Comparison of ENCODE assay signal across 18 mouse cellular contexts in genomic region chr7:132304424-132305085, GRCm38 (mm10). TPM values are rescaled to one million over a fixed set of nuclear protein-coding genes. Genes with fewer than 3 reads are reported as not detected.
DNase-seq lines count a peak whose midpoint lies in the region; ATAC-seq and TF ChIP-seq lines count a peak whose summit lies in the region.
"Had no signal": no experiment of that assay in that cellular context is flagged by ENCODE, and none has a peak within 500 bp of the region (broad histone marks: within the 10 kb centered on the region; RNA-seq: fewer than 3 reads in every experiment).

No protein-coding gene starts in this region.

- H3ac ChIP-seq in myocyte (ENCODE audit: control insufficient read depth, insufficient read length) = no peak overlapping the region

- no peak for TF ChIP-seq CTCF in lung, postnatal 0 days (IDR thresholded peaks at IDR 0.05)
- TF ChIP-seq CTCF in midbrain, postnatal 0 days (IDR thresholded peaks at IDR 0.05) = no peak

- H3K4me3 ChIP-seq in lung, postnatal 0 days (ENCODE audit: low read depth, low read length) = no peak overlapping the region
- no peak overlapping the region for H3K4me3 ChIP-seq in myocyte
- no peak overlapping the region for H3K4me3 ChIP-seq in midbrain, postnatal 0 days (ENCODE audit: low read depth, low read length)
- H3K4me3 ChIP-seq: forebrain, embryonic 13.5 days had no signal

- peaks cover 76% of the 10 kb centered on the region for H3K79me2 ChIP-seq in myocyte (ENCODE audit: control insufficient read depth, insufficient read depth)

- no peak for TF ChIP-seq POLR2A in myocyte (IDR thresholded peaks at IDR 0.05; ENCODE audit: insufficient read length, low read depth)

- H3K36me3 ChIP-seq in lung, postnatal 0 days (ENCODE audit: insufficient read depth, low read length) = no peaks in the 10 kb centered on the region
- no peaks in the 10 kb centered on the region for H3K36me3 ChIP-seq in myocyte (ENCODE audit: control insufficient read depth, insufficient read depth)
- H3K36me3 ChIP-seq in midbrain, postnatal 0 days (ENCODE audit: insufficient read depth, low read length) = no peaks in the 10 kb centered on the region

- H3K27ac ChIP-seq in lung, postnatal 0 days (ENCODE audit: low read length) = peak overlapping the region; percentile 1; the same call in 1 of the 2 replicates
- no peak overlapping the region for H3K27ac ChIP-seq in midbrain, postnatal 0 days (ENCODE audit: low read depth, low read length)
- H3K27ac ChIP-seq: forebrain, embryonic 13.5 days; liver, embryonic 14.5 days had no signal

- H3K9me3 ChIP-seq in lung, postnatal 0 days (ENCODE audit: low read length) = no peaks in the 10 kb centered on the region
- H3K9me3 ChIP-seq in midbrain, postnatal 0 days (ENCODE audit: low read length) = no peaks in the 10 kb centered on the region
- H3K9me3 ChIP-seq: forebrain, embryonic 13.5 days had no signal

- DNase-seq in lung, postnatal 0 days (ENCODE audit: low spot score) = no peak
- DNase-seq in lung, postnatal 10 days = no peak
- DNase-seq in thymus, postnatal 0 days (ENCODE audit: low spot score) = peak; percentile 29
- no peak for DNase-seq in adrenal gland, adult 2 months
- no peak for DNase-seq in layer of hippocampus, postnatal 14 days (ENCODE audit: low spot score in 2 of 2)
- DNase-seq in midbrain, postnatal 0 days (ENCODE audit: low spot score) = no peak
- DNase-seq: adrenal gland, postnatal 25 days; cerebellum, adult 11 months; cerebellum, postnatal 36 days; heart, postnatal 14 days; left cerebral cortex, postnatal 4 days; right cerebral cortex, postnatal 14 days had no signal

- TF ChIP-seq EP300 in lung, postnatal 0 days (IDR thresholded peaks at IDR 0.05) = no peak

- 0 out of 2 replicates have a peak, but pooled peaks have one; percentile 17 for ATAC-seq in lung, postnatal 0 days
- ATAC-seq in CD4-positive, CD25-positive, alpha-beta regulatory T cell, adult 4 months = peak; percentile 47
- no peak for ATAC-seq in midbrain, postnatal 0 days (ENCODE audit: low FRiP score)
- ATAC-seq: forebrain, embryonic 13.5 days; inflammation-experienced regulatory T-cells, adult 6 months; Patski had no signal

- WGBS in lung, postnatal 0 days = 57% methylated on average over 8 of the region's 8 CpGs
- WGBS in midbrain, postnatal 0 days = 77% methylated on average over 8 of the region's 8 CpGs

- H3K9ac ChIP-seq in lung, postnatal 0 days (replicated peaks; ENCODE audit: low read depth) = no peak overlapping the region
- H3K9ac ChIP-seq in midbrain, postnatal 0 days (replicated peaks; ENCODE audit: low read length, poor library complexity, severe bottlenecking) = no peak overlapping the region
- H3K9ac ChIP-seq: forebrain, embryonic 13.5 days; liver, embryonic 14.5 days had no signal

- H3K4me1 ChIP-seq in lung, postnatal 0 days (ENCODE audit: insufficient read depth, low read depth, low read length) = peaks cover 32% of the 10 kb centered on the region
- H3K4me1 ChIP-seq in midbrain, postnatal 0 days (ENCODE audit: insufficient read depth, low read length) = no peaks in the 10 kb centered on the region

- no peak overlapping the region for H3K4me2 ChIP-seq in lung, postnatal 0 days (replicated peaks; ENCODE audit: low read depth, low read length)
- peak overlapping the region; percentile 20 for H3K4me2 ChIP-seq in myocyte (ENCODE audit: low read depth)
- no peak overlapping the region for H3K4me2 ChIP-seq in midbrain, postnatal 0 days (ENCODE audit: low read depth, low read length, poor library complexity, severe bottlenecking)
- H3K4me2 ChIP-seq: forebrain, embryonic 13.5 days had no signal

- no peaks in the 10 kb centered on the region for H3K27me3 ChIP-seq in lung, postnatal 0 days (replicated peaks; ENCODE audit: insufficient read depth, low read length)
- no peaks in the 10 kb centered on the region for H3K27me3 ChIP-seq in myocyte (ENCODE audit: control insufficient read depth, insufficient read depth, insufficient read length)
- no peaks in the 10 kb centered on the region for H3K27me3 ChIP-seq in midbrain, postnatal 0 days (ENCODE audit: insufficient read depth, low read length)
- H3K27me3 ChIP-seq: forebrain, embryonic 13.5 days; Patski had no signal

TF ChIP-seq in myocyte, 11 proteins besides CTCF, POLR2A, EP300 and RAD21:
- TF ChIP-seq E2F4 (IDR thresholded peaks at IDR 0.05; ENCODE audit: insufficient read depth) (no peak), MYOD1 (IDR thresholded peaks at IDR 0.05; ENCODE audit: control insufficient read depth in 1 of 3, insufficient read length in 2 of 3, low read depth in 2 of 3) (peak in 2 of 3 experiments; percentile 18 to 59), REST (IDR thresholded peaks at IDR 0.05; ENCODE audit: insufficient read depth, insufficient read length) (no peak), MAX (IDR thresholded peaks at IDR 0.05; ENCODE audit: low read depth) (no peak), MYOG (IDR thresholded peaks at IDR 0.05; ENCODE audit: control insufficient read depth in 1 of 3, insufficient read depth in 1 of 3, insufficient read length in 2 of 3, low read depth in 2 of 3) (peak in 1 of 3 experiments; percentile 27), POLR2AphosphoS2 (IDR thresholded peaks at IDR 0.05; ENCODE audit: insufficient read length, low read depth) (no peak), TCF12 (IDR thresholded peaks at IDR 0.05; ENCODE audit: insufficient read depth, poor library complexity, severe bottlenecking) (peak; percentile 33), TCF3 (IDR thresholded peaks at IDR 0.05; ENCODE audit: insufficient read length, low read depth) (no peak), SRF (IDR thresholded peaks at IDR 0.05; ENCODE audit: control insufficient read depth, insufficient read length, low read depth) (no peak)

RNA-seq across cellular contexts. Expression of gene Chst15, which starts 12.5 kb away (rescaled TPM):
- 13.1 and 14.1 TPM in 2 replicates for polyA plus RNA-seq in lung, postnatal 0 days (2015; fragmentation: Nextera tagmentation; extraction: Ambion mirVana)
- polyA plus RNA-seq in CD4-positive, CD25-positive, alpha-beta regulatory T cell, adult 4 months (2017; shearing (Covaris generic)) = 1 to 10 TPM; 6.0 to 9.2 TPM
- 13.4 TPM for polyA plus RNA-seq in myocyte (2012; fragmentation: generic; extraction: Trizol)
- polyA plus RNA-seq in thymus, postnatal 0 days (2015; fragmentation: Nextera tagmentation; extraction: Ambion mirVana) = 5.9 and 8.2 TPM in 2 replicates
- total RNA-seq in adrenal gland, adult 2 months (2021) = 10 to 100 TPM; 37.3 to 46.2 TPM
- 9.6 and 10.4 TPM in 2 replicates for polyA plus RNA-seq in adrenal gland, adult 2 months (2012; rRNA removed)
- total RNA-seq in layer of hippocampus, postnatal 14 days (2021) = 10 to 100 TPM; 33.8 to 37.6 TPM
- total RNA-seq in midbrain, postnatal 0 days (2014; rRNA removed) = 20.0 and 21.9 TPM in 2 replicates
- polyA plus RNA-seq in midbrain, postnatal 0 days (2015; fragmentation: Nextera tagmentation; extraction: Ambion mirVana) = 8.4 TPM in 2 replicates
